Comparison of ENCODE assay signal across 1 mouse cellular context in the genomic region with DNA sequence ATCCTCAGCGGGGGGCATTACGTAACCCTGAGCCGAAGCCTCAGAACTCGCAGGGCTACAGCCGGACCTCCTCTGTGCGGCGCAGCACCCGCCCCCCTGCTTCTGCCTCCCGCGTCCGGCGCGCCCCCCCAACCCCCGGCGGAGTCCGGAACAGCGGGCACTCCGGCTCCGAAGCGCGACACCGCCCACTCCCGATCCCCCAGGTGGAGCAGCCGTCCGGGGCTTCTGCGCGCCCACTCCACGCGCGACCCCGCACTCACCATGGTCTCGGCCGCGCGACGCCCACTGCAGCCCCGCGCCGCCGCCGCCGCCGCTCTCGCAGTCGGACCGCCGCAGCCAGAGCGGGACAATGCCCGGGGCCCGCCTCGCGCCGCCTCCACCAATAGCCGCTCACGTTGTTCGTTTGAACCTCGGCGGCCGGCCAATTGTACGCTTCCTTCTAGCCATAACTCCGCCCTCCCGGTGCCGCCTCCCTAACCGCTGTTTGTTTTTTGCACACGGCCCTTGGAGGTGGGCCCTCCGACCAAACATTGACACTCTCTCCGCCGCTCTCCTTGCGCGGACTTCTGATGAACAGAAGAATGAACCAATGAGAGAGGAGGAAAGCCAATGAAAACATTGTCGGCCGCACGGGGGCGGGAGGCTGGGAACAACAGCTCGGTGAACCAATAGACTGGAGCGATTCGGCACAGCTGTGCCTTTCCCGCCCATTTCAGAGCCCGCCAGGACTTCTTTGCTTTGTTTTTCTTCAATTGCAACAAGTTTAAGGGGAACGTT.
TF ChIP-seq lines count a peak whose summit lies in the region.

TSS of gene H2afv (minus strand) at position 367 of the 777 bp plus-strand sequence.

TF ChIP-seq in CH12.LX, 34 proteins besides CTCF, POLR2A, EP300 and RAD21 (continued from another document):
- TF ChIP-seq GABPA (IDR thresholded peaks at IDR 0.05; ENCODE audit: insufficient replicate concordance, low read depth, low read length) (no peak), JUN (IDR thresholded peaks at IDR 0.05; ENCODE audit: insufficient read depth, low read depth, low read length) (no peak), MAFK (IDR thresholded peaks at IDR 0.05; ENCODE audit: insufficient replicate concordance, low read length) (no peak; the same call in 1 of the 2 replicates), POLR2AphosphoS2 (IDR thresholded peaks at IDR 0.05; ENCODE audit: low read depth, low read length) (peak; percentile 58; the same call in 1 of the 2 replicates), USF1 (IDR thresholded peaks at IDR 0.05; ENCODE audit: low read depth, low read length) (no peak), ZMIZ1 (IDR thresholded peaks at IDR 0.05; ENCODE audit: low read depth, low read length) (peak; percentile 87), PAX5 (IDR thresholded peaks at IDR 0.05; ENCODE audit: low read length) (no peak), MXI1 (IDR thresholded peaks at IDR 0.05; ENCODE audit: low read depth, low read length) (peak; percentile 89), TCF12 (IDR thresholded peaks at IDR 0.05; ENCODE audit: low read depth, low read length) (peak; percentile 63), HCFC1 (IDR thresholded peaks at IDR 0.05; ENCODE audit: low read depth, low read length) (peak; percentile 71), ELF1 (IDR thresholded peaks at IDR 0.05; ENCODE audit: low read depth, low read length) (peak; percentile 56), ZC3H11A (IDR thresholded peaks at IDR 0.05; ENCODE audit: low read depth, low read length) (no peak), IRF4 (IDR thresholded peaks at IDR 0.05; ENCODE audit: low read depth, low read length) (peak; percentile 62), MAX (IDR thresholded peaks at IDR 0.05; ENCODE audit: low read length) (peak; percentile 91), UBTF (IDR thresholded peaks at IDR 0.05; ENCODE audit: low read depth, low read length) (peak; percentile 57; the same call in 1 of the 2 replicates), KAT2A (IDR thresholded peaks at IDR 0.05; ENCODE audit: insufficient replicate concordance, low read length) (peak; percentile 81), MAZ (IDR thresholded peaks at IDR 0.05; ENCODE audit: low read depth, low read length) (peak; percentile 82), USF2 (conservative IDR thresholded peaks at IDR 0.05; ENCODE audit: low read depth, low read length) (no peak), ETS1 (conservative IDR thresholded peaks at IDR 0.05; ENCODE audit: low read depth, low read length) (peak; percentile 54), ZNF384 (IDR thresholded peaks at IDR 0.05; ENCODE audit: low read depth, low read length) (0 out of 2 replicates have a peak, but pooled peaks have one; percentile 28), CHD1 (IDR thresholded peaks at IDR 0.05; ENCODE audit: low read depth, low read length) (peak; percentile 86; the same call in 1 of the 2 replicates)
